Mouse (Mus musculus) testis, adult 2 months (tissue): Measurements from ENCODE around the gene Kif6.

Source experiments
- CTCF ChIP-seq: fragments of 200-500 bp; IDR thresholded peaks from 2 replicates; pipeline ENCODE4 v1.5.1; 2012; ENCODE audit warnings: low read depth, mild to moderate bottlenecking, inconsistent platforms, low read length, moderate library complexity; ENCODE audit not compliant: control insufficient read depth, insufficient read depth, insufficient replicate concordance
- POLR2A ChIP-seq: fragments of 200-500 bp; IDR thresholded peaks from 2 replicates; pipeline ENCODE4 v1.6.1; 2012; ENCODE audit warnings: low read depth, mild to moderate bottlenecking, inconsistent platforms, low read length, moderate library complexity; ENCODE audit not compliant: control insufficient read depth

- no peak for TF ChIP-seq POLR2A
- no peak for TF ChIP-seq CTCF
Observed at GRCm38 (mm10) chr17:49646267-49646666, 31.3 kb downstream of the Kif6 start.
